Mouse (Mus musculus) intestine, embryonic 16.5 days (tissue): Measurements from ENCODE around the gene Crispld2. TPM values are rescaled to one million over a fixed set of nuclear protein-coding genes. Genes with fewer than 3 reads are reported as not detected.
A peak's percentile ranks its signal among the peaks of the same experiment; 100 is the strongest.

Experiments used
- ATAC-seq: fragments of 200-750 bp; cut with Nextera tagmentation; 2 replicates; pipeline ENCODE4 v1.8.0; 2017; ENCODE audit warnings: moderate TSS enrichment, moderate library complexity
- H3K27ac ChIP-seq: fragments of 300-500 bp; sonication (generic); 2 replicates; pipeline ENCODE4 v1.5.1; 2014; ENCODE audit warnings: mild to moderate bottlenecking, low read length
- H3K27me3 ChIP-seq: fragments of 300-500 bp; sonication (generic); replicated peaks from 2 replicates; pipeline ENCODE4 v1.6.1; 2014; ENCODE audit warnings: low read length, control low read depth, mixed read lengths; ENCODE audit not compliant: control insufficient read depth, insufficient read depth
- H3K36me3 ChIP-seq: fragments of 300-500 bp; sonication (generic); 2 replicates; pipeline ENCODE4 v1.6.1; 2014; ENCODE audit warnings: low read length, control low read depth; ENCODE audit not compliant: control insufficient read depth, insufficient read depth
- H3K4me1 ChIP-seq: fragments of 300-500 bp; sonication (generic); 2 replicates; pipeline ENCODE4 v1.6.1; 2014; ENCODE audit warnings: low read length, control low read depth, mixed read lengths; ENCODE audit not compliant: control insufficient read depth, insufficient read depth
- H3K4me2 ChIP-seq: fragments of 300-500 bp; sonication (generic); 2 replicates; pipeline ENCODE4 v1.6.1; 2014; ENCODE audit warnings: low read depth, low read length, control low read depth
- H3K4me3 ChIP-seq: fragments of 300-500 bp; sonication (generic); 2 replicates; pipeline ENCODE4 v1.5.1; 2014; ENCODE audit warnings: mild to moderate bottlenecking, low read length
- H3K9ac ChIP-seq: fragments of 300-500 bp; sonication (generic); 2 replicates; pipeline ENCODE4 v1.6.1; 2014; ENCODE audit warnings: low read depth, low read length
- H3K9me3 ChIP-seq: fragments of 300-500 bp; sonication (generic); 2 replicates; pipeline ENCODE4 v1.6.1; 2016; ENCODE audit warnings: low read length, control low read depth; ENCODE audit not compliant: control insufficient read depth
- WGBS: fragments of 180-500 bp; shearing (Covaris S2); extraction: QIAGEN DNeasy Blood & Tissue Kit; methylation state at CpG from one replicate; pipeline ENCODE4 v1.1.7; 2014; 5-methylcytosine and 5-hydroxymethylcytosine counted together
- polyA plus RNA-seq: library from polyadenylated mRNA; unstranded; fragments of >200 nt; fragmentation: Nextera tagmentation; extraction: Ambion mirVana; gene quantifications from 2 replicates; pipeline ENCODE4 v1.2.1, GENCODE M21; 2015

Crispld2 gene
- polyA plus RNA-seq, 1 experiment from 2014 or later = 23.1 TPM

GRCm38 (mm10) chr8:119988087-119988486, 4.2 kb upstream of the Crispld2 start:
- no peak for ATAC-seq
- Histone ChIP-seq H3K27ac (no peak overlapping the region), H3K9me3 (no peaks in the 10 kb centered on the region), H3K36me3 (no peaks in the 10 kb centered on the region), H3K4me3 (no peak overlapping the region), H3K4me1 (peaks cover 4% of the 10 kb centered on the region; the same call in 1 of the 2 replicates), H3K4me2 (no peak overlapping the region), H3K9ac (no peak overlapping the region), H3K27me3 (peaks cover 14% of the 10 kb centered on the region; the same call in 1 of the 2 replicates)
- 59% methylated on average over 15 of the region's 15 CpGs for WGBS

GRCm38 (mm10) chr8:119994114-119994513, 1.9 kb downstream of the Crispld2 start:
- peak overlapping the region; percentile 41 for H3K4me3 ChIP-seq
- 0 out of 2 replicates have a peak overlapping the region, but pooled peaks have one; percentile 3 for H3K9ac ChIP-seq
- H3K4me1 ChIP-seq = peaks cover 9% of the 10 kb centered on the region; the same call in 1 of the 2 replicates
- H3K27me3 ChIP-seq = peaks cover 14% of the 10 kb centered on the region; the same call in 1 of the 2 replicates
- no peaks in the 10 kb centered on the region for H3K36me3 ChIP-seq
- H3K9me3 ChIP-seq = no peaks in the 10 kb centered on the region
- H3K4me2 ChIP-seq = peak overlapping the region; percentile 53
- no peak overlapping the region for H3K27ac ChIP-seq
- ATAC-seq = no peak
- whole genome bisulfite sequencing = 59% methylated on average over 7 of the region's 7 CpGs

GRCm38 (mm10) chr8:119994556-119994955, 2.3 kb downstream of the Crispld2 start:
- Histone ChIP-seq H3K4me1 (peaks cover 9% of the 10 kb centered on the region; the same call in 1 of the 2 replicates), H3K4me3 (peak overlapping the region; percentile 41), H3K4me2 (peak overlapping the region; percentile 53), H3K27me3 (peaks cover 14% of the 10 kb centered on the region; the same call in 1 of the 2 replicates), H3K36me3 (no peaks in the 10 kb centered on the region), H3K27ac (no peak overlapping the region), H3K9ac (no peak overlapping the region), H3K9me3 (no peaks in the 10 kb centered on the region)
- WGBS = 46% methylated on average over 6 of the region's 6 CpGs
- ATAC-seq = no peak

- ATAC-seq = no peak
- H3K9ac ChIP-seq = no peak overlapping the region
- peaks cover 7% of the 10 kb centered on the region; the same call in 1 of the 2 replicates for H3K27me3 ChIP-seq
- no peak overlapping the region for H3K27ac ChIP-seq
- no peak overlapping the region for H3K4me3 ChIP-seq
- H3K9me3 ChIP-seq = no peaks in the 10 kb centered on the region
- H3K4me2 ChIP-seq = no peak overlapping the region
- WGBS = 88% methylated on average over 4 of the region's 4 CpGs
- peaks cover 11% of the 10 kb centered on the region; the same call in 1 of the 2 replicates for H3K4me1 ChIP-seq
- H3K36me3 ChIP-seq = no peaks in the 10 kb centered on the region
Observed at GRCm38 (mm10) chr8:119997266-119997665, 5.0 kb downstream of the Crispld2 start.

GRCm38 (mm10) chr8:120000461-120000860, 8.2 kb downstream of the Crispld2 start:
- Histone ChIP-seq H3K4me2 (no peak overlapping the region), H3K27ac (peak overlapping the region; percentile 47; the same call in 1 of the 2 replicates), H3K4me3 (no peak overlapping the region), H3K27me3 (no peaks in the 10 kb centered on the region), H3K9me3 (no peaks in the 10 kb centered on the region), H3K9ac (no peak overlapping the region), H3K36me3 (no peaks in the 10 kb centered on the region), H3K4me1 (peaks cover 15% of the 10 kb centered on the region)
- no peak for ATAC-seq
- WGBS = 34% methylated on average over 8 of the region's 8 CpGs

GRCm38 (mm10) chr8:120001712-120002111, 9.5 kb downstream of the Crispld2 start:
- Histone ChIP-seq H3K9me3 (no peaks in the 10 kb centered on the region), H3K36me3 (no peaks in the 10 kb centered on the region), H3K27ac (no peak overlapping the region), H3K4me3 (no peak overlapping the region), H3K9ac (no peak overlapping the region), H3K4me1 (peaks cover 20% of the 10 kb centered on the region), H3K4me2 (no peak overlapping the region), H3K27me3 (no peaks in the 10 kb centered on the region)
- no peak for ATAC-seq
- WGBS = 58% methylated on average over 7 of the region's 7 CpGs

GRCm38 (mm10) chr8:120002348-120002747, 10.1 kb downstream of the Crispld2 start:
- Histone ChIP-seq H3K9ac (no peak overlapping the region), H3K4me3 (no peak overlapping the region), H3K36me3 (no peaks in the 10 kb centered on the region), H3K27me3 (no peaks in the 10 kb centered on the region), H3K27ac (peak overlapping the region; percentile 30), H3K4me2 (no peak overlapping the region), H3K9me3 (no peaks in the 10 kb centered on the region), H3K4me1 (peaks cover 22% of the 10 kb centered on the region)
- ATAC-seq = no peak
- 50% methylated on average over 9 of the region's 9 CpGs for WGBS

- ATAC-seq = peak; percentile 79
- H3K4me2 ChIP-seq = no peak overlapping the region
- H3K4me1 ChIP-seq = peaks cover 22% of the 10 kb centered on the region
Observed at GRCm38 (mm10) chr8:120004154-120004702, 12.0 kb downstream of the Crispld2 start.

GRCm38 (mm10) chr8:120004705-120005381, 12.6 kb downstream of the Crispld2 start:
- H3K36me3 ChIP-seq = no peaks in the 10 kb centered on the region
- H3K4me2 ChIP-seq = no peak overlapping the region
- no peak overlapping the region for H3K4me3 ChIP-seq
- no peaks in the 10 kb centered on the region for H3K27me3 ChIP-seq
- ATAC-seq = no peak
- no peak overlapping the region for H3K9ac ChIP-seq
- 36% methylated on average over 2 of the region's 2 CpGs for WGBS
- peak overlapping the region; percentile 68 for H3K27ac ChIP-seq
- H3K4me1 ChIP-seq = peaks cover 22% of the 10 kb centered on the region
- H3K9me3 ChIP-seq = no peaks in the 10 kb centered on the region

More at GRCm38 (mm10) chr8:120004154-120004702, 12.0 kb downstream of the Crispld2 start:
- Histone ChIP-seq H3K9ac (no peak overlapping the region), H3K27ac (peak overlapping the region; percentile 68), H3K9me3 (no peaks in the 10 kb centered on the region), H3K27me3 (no peaks in the 10 kb centered on the region), H3K36me3 (no peaks in the 10 kb centered on the region), H3K4me3 (no peak overlapping the region)
- WGBS = 17% methylated on average over 14 of the region's 14 CpGs
